Mouse (Mus musculus) adrenal gland, postnatal 14 days (tissue): ENCODE results near the gene Uts2b. TPM values are rescaled to one million over a fixed set of nuclear protein-coding genes. Genes with fewer than 3 reads are reported as not detected.
A peak's percentile ranks its signal among the peaks of the same experiment; 100 is the strongest.

Source experiments
- DNase-seq: peaks from one replicate; pipeline ENCODE4 v3.0.0; 2021; ENCODE audit warnings: mixed read lengths
- long read RNA-seq, 2 experiments: library from polyadenylated mRNA; stranded (forward); transcript quantifications; one replicate each; pipeline ENCODE4 v2.0.0; 2021
- total RNA-seq: library from RNA; stranded (reverse); gene quantifications from 2 replicates; pipeline ENCODE4 v1.2.3, GENCODE M21; 2021

Uts2b gene
- not detected in 2 replicates for total RNA-seq
- long read RNA-seq, experiment 1, result 0 reads
- long read RNA-seq, experiment 2, result 0 reads

DNA sequence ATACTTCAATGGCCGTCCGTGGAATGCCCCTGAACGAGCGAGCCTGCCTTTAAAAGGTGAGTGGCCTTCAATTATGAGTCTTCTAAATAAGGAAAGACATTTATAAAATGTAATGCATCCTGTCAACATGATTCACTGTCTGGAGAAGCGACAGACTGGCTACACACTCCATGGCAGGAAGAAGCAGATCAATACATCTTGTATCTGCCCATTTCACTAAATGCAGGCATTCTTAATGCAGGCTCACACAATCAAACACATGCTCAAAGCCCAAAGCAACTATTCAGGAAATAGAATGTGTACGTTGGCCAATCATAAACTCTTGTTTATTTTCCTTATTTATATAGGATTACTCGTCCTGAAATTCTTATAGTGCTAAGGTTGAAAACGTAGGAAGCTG lies at the start of gene Uts2b:
Uts2b (minus strand) TSS at position 49 of the 400 bp plus-strand sequence.
- DNase-seq, result no peak

DNA sequence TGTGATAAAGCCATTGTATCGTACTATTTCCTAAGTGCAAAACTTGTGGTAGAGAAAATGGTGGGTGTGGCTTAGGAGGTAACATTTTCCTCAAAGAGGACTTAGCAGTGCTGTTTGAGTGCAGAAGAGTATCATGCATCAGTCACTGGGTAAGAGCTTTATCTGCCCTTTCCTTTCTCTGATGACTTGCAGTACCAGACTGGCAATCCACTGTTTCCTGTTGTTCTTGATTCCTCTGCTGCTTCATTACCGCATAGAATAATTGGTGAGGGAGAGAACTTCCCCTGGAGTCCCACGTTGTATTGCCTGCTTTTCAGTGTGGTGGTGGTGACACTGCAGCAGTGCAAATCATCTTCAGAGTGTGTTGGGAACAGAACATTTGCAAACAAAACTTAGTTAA lies 47.6 kb upstream of the Uts2b start:
- no peak for DNase-seq

DNA sequence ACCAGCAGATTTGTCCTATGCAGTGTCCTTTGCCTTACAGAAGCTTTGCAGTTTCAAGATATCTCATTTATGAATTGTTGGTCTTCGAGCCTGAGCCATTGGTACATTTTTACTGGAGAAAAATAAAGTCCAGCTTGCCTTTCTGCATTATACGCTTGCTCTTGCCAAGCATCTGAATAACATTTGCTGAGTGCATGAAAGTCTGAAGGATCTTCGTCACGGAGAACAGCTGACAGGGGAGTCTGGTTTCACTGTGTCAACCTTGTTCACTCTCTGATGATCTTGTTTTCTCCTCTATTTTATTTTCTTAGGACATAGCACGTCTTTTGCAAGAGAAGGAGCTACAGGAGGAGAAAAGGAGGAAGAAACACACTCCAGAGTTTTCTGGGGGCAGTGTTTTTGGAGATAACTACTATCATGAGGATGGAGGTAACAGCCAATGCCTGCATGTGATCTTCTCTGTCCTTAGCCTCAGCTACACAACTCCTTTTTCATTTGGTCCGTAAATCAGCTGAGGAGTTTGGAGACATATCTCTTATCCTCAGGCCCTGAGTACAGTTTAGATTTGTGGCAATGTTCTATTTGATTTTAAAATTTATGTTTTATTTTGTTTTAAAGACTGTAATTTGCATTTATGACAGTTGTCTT lies 47.0 kb upstream of the Uts2b start:
- no peak for DNase-seq

DNA sequence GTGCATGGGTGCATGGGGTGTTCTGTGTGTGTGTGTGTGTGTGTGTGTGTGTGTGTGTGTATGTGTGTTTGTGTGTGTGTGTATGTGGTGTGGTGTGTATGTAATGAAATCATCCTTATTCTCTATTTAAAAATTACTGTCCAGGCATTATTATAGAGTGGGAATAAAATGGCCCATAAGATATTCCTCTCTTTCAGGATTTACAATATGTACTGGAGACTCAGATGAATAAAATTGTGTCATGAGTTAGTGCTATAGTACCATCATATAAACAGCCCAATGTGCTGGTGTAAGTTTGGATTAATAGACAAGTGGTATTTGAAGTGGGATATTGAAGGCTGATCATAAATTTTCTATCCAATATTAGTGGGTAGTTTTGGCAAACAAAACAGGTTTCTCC lies 34.1 kb upstream of the Uts2b start:
- DNase-seq, result no peak

DNA sequence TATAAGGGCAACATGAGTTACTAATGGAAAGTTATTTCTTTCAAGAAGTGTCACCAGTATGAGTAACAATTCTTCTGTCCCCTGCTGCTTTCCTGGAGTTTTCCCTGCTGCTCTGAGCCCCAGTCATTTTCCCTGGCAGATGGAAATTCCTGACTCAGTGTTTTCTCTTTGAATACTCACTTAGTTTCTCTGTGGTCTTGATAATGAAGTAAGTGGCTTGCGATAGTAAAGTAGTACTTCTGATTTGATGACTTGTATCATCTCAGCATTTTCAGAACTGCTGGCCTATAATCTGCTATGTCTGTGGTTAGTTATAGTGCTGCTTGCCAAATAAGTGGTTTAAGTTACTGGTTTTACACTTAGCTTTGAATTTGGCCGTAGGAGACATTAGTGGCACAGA lies 31.5 kb upstream of the Uts2b start:
- DNase-seq, result no peak

DNA sequence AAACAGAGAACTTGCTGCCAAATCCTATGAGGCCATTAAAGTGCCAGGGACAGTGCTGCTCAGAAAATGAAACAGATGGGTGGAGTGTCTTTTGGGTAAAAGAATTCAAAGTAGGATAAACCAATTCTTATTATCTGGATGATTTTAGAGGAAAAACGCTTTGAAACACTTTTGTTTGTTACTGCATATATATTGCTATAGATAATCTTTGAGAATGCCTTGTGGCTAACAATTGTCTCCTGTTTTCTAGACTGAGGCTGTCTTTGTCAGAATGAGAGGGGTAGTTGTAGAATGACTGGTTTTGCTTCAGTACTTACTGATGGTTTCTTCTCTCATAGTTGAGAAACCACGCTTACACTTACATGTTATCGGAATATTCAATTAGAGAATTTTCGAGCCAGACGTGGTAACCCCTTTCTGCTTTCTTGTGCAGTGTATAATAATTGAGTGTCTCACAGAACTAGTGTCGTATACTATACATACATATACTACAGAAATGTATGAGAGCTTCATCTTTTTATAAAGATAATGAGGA lies 29.7 kb upstream of the Uts2b start:
- DNase-seq, result no peak

DNA sequence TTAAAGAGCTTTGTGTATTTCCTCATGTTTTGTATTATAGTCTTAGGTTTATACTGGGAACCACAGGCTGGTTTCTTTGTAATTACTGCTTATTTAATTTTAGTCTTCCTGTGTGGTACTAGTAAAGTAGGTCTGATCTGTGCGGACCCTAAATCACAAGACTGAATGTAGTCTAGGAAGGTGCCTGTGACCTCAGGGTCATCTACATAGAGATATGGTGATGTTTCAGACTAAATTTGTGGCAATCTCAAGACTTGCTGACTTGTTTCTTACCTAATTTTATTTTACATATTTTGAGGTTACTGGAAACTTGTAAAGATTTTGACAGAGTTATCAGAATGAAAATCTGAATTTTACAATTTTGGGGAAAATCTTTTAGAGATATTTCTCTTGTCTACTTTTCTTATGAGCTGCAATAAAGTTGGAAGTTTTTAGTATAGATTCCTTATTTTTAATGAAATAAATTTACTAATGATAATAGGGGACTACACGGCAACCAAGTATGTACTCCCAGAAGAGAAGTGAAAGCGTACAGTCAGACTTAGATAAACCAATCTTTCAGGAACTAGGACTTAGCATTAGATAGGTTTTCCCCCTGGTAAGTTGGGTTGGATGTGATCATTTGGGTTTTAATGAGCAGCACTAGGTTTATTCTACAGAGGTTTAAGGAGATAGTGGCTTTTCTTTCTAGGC lies 29.1 kb upstream of the Uts2b start:
- no peak for DNase-seq

DNA sequence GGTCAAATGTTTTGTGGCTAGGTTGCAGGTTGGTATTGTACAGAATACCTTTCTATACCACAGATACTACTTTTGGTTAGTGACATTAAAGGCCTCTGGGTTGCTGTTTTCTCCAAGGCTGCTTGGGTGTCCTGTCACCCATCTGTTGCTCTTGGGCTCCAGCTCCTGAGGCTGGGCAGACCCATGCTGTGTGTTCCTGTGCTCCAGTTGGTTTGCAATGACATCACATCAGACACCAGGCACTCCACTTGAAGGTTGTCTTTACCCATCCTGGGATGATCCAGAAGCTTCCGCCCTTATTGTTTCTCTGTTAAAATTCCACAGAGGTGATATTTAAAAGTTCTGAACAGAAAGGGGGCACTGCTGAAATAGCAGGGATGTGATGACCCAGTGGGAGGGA lies 26.9 kb upstream of the Uts2b start:
- no peak for DNase-seq

DNA sequence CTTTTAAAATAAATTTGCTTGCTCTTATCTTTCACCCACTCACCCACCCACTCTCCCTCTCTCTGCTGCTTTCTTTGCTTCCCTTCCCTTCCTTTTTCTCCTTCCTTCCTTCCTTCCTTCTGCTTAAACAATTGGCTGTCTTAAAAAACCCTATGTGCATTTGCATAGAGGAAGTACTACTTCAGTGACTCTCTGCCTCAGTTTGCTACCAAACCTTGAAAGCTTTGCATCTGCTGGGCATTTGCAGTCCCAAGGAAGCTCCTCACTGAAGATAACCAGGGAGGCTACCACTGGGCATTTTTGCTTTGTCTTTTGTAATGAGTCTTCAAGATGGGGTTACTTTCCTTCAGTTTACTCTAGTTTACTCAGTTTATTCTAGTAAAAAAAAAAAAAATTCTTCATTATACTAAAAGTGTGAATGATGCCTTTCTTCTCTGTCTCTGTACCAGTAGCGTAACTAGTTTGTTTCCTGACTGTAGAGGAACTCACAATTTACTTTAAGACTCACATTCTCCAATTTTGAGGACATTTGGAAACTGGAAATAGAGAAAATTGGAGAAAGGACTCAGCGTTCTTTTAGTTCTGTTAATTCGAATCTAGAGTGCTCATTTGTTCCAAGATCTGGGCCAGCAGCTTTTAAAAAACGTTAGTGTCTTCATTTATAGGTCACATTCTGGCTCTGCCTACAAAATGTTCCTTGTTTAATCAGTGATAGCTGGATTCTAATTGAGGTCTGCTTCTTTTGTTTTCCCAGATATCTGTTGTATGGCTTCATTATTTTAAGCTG lies 25.4 kb upstream of the Uts2b start:
- DNase-seq, result no peak

DNA sequence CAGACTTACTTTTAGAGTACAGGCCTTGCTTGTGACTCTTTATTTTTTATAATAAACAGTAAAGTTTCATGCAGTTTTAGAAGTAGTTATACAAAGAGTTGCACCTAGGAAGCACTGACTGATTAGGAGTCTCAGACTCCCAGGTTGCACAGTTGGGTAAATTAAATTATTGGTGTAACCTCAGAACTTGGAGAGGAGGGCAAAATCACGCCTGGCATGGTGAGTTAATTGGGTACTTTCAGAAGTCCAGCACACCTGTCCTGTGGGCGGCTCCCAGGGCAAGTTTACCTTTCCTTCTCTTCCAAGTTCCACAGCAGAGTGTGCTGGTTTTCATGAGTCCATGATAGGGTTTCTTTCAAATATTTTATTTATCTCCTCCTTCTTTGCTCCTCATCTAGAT lies 21.8 kb upstream of the Uts2b start:
- DNase-seq, result no peak

DNA sequence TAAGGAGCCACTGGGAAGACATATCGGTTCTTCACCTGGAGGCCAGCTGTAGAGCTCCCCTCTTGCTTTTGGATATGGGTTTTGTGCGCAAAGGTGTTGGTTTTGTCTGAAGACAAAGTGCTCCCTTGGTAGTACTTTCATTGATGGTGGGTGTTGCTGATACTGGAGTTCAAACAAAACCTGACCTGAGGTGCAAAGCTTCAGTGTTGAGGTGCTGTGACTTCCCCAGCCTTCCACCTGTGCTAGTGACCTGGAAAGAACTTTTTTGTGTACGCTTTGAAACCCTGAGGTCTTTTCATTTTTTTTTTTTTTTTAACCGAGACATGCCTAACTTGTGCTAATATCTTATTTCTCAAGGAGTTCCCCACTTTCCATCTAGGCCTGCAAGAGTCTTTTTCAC lies 20.3 kb upstream of the Uts2b start:
- DNase-seq, result no peak

DNA sequence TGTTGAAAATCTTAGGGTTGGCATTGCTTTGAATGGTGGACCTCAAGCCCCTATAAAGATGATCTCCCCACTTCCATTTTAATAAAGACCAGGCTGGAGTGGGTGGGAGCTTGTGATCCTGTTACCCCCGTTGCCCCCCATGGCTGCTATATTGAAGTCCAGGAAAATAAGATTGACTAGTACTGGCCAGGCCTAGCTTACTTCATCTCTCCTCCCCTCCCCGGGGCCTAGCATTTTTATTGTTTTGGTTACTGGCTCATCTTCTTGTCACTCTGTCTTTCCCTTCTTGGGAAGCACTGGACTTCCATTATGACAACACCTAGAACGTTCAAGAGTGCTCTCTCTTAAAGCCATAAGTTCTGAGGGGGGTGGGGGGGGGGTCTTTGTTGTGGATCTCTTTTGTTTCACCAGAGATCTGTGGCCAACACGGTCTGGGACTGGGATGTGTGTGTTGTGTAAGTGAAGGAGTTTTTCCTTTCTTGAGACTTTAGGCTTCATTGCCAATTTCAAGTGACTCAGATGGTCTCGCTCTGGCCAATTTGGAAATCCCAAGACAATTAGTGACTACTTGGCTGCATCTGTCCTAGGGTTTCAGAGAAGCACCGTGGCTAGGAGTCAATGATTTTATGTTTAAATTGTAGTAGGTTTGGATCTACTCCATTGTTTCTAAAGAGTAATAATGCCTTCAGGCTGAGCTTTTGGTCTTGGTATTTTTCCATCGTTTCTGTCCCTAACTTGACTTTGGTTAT lies 19.7 kb upstream of the Uts2b start:
- DNase-seq, result peak; percentile 27

DNA sequence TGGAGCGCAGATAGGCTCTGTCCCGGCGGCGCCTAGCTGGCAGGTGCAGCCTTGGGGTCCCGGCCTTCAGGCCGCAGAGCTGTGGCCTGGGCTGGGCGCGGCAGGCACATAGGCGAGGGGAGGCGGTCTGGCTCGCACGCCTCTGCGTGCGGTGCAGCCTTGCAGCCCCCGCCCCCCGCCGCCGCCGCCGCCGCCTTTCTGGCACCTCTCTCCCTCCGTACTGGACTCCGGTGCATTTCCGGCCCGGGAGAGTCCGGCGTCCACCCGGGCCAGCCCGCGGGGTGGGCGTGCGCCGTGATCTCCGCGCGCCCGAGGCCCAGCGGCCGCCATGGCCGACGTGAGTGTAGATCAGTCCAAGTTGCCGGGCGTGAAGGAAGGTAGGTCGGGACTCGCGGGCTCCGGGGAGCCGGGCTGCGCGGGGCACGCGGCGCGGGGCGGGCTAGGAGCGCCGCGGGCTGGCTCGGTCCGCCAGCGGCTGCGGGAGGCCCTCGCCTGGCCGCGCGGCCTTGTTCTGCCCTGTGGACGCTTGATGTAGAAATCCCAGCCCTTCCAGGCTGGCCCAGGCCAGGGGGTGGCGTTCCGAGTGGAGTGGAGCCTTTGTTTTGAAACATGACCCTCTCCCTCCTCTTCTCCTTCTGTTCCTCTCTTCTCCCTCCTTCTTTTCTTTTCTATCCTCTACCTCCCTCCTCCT lies 18.9 kb upstream of the Uts2b start, which contains the start of gene Ccdc50:
Ccdc50 (plus strand) TSS at position 109 of the 691 bp plus-strand sequence.
- DNase-seq, result peak; percentile 90

DNA sequence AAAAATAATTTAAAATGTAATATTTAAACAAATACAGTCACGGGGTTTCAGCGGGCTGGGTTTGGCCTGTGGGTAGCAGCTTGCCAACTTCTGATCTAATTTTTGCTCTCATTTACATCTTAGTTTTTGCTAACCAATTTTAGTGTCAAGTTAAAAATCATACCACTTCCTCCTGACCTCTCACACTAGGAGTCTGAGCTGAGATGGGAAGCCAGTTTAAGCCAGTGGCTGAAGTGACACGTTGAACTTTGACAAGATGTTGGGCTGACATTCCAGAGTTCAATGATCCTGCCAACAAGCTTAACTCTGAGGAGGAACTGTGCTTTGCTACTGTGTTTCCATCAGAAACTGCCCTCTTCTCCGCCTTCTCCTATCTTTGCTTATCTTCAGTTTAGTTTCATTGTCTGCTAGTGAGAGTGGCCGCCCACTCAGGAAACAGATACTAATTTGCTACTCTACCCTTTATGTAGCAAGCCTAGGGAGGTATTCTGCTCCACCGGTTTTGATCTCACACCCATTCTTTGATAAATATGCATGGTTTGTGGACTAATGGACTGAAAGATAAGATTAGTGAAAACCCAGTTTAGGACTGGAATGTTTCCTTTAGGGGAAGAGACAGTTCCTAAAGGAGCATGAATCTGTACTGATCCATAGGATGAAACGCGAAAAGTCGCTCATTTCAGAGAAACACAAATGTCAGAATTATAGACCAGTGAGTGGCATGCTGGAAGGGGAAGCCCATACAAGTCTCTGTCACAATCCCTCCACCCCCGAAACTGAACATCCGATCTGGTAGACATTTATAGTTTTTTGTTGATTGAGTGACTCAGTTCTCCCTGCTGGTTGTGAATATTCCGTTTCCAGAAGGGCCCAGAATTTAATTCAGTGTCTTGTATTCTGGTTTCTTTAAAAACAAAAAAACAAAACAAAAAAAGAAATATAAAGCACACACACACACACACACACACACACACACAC lies 17.9 kb upstream of the Uts2b start:
- DNase-seq, result peak; percentile 5

DNA sequence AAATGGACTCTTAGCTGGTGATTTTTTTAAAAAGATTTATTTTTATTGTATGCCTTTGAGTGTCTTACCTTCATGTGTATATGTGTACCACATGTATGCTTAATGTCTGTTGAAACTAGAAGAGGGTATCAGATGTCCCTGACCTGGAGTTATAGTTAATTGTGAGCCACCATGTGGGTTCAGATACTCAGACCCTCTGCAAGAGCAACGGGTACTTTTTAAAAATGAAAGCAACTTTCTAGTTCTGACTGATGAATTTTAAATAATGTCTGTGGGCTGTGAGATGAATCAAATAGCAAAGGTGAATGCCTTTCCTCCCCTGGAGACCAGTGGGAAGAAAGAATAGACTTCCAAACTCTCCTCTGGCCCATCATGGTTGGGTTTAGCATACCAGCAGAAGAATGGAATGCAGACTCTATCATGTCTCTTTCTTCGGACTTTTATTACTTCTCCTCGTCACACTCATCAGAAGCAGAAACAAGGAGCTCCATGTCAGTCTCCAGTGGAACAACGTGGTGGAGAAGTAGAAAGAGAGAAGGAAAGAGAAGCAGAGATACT lies 16.9 kb upstream of the Uts2b start:
- no peak for DNase-seq

DNA sequence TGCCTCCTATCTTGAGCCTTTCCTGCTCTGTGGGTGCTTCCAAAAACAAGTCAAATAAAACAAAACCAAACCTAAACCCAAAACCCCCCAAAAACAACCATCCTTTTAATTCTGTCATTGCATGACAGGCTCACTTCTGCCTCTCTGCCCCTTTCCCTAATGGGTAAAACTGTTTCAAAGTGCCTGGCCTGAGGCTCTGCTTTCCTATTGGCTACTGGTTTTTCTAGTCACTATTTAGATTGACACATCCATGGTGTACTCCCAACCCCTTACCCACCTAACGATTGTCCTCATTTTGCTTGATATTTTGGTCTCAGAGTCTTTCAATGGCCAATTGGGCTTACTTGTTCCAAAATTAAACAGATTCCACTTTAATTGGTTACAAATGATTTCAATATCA lies 15.6 kb upstream of the Uts2b start:
- no peak for DNase-seq

DNA sequence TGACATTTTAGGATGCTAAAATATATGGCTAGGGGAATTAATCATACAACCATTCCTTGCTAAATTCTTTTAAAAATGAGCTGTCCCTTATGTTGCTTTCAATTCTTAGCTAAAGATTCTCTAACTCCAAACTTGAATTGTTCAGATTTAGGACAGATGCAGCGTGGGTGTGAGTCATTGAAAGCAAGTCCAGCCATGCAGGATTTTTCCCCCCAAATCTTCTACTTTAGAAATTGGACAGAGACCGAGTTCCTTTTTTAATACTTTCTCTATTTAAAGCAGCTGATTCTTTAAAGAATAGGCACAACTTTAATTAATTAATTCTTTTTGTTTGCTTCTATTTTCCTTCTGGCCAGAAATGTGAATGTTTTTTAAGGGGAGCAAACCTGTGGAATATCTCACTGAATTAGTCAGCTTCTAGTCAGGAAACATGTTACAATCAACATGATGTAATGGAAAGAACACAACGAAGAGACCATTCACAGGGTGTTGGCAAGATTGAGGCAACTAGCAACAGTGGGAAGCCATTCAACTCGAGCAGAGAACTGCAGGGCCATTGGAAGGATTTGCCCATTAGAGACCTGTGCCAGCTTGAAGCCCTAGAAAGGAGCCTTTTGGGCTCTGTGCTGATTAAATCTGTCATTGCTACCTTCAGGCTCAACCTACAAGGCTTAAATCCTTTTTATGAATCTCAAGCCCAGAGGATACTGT lies 15.0 kb upstream of the Uts2b start:
- DNase-seq, result no peak

DNA sequence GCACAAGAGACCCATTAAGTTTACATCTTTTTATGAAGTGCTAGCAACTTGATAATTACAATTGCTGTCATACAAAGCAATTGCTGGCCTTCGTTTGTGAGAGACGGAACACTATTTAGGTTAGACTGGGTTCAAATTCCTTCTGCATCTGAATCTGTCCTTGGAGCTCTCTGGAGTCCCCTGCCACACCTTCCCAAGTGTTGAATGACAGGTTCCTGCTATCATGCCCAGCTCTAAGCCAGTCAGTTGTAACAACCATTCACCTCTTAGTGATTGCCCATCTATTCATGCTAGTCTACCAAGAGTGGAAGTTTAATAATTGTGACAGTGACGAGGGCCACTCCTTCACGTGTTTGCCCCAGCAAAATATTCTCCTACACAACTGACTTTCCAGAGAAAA lies 12.2 kb upstream of the Uts2b start:
- DNase-seq, result no peak

DNA sequence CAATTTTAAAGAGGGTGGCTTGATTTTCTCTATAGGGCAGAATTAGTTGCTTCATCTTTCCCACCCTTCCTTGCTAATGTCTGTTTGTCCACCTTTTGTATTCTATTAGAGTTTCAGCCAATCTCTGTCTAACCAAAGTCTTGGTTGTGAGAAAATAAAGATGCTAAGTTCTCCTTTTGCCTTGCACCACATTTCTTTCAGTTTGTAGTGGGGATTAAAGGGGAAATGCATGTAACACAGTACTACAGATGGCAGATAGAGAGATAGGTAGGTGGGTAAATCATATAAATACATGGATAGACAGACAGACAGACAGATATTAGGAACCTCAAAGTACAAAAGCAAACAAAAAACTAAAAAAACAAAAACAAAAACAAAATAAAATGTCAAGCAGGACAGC lies 6.5 kb upstream of the Uts2b start:
- no peak for DNase-seq
